Mouse (Mus musculus): ENCODE measurements around the gene Adcyap1r1. TPM values are rescaled to one million over a fixed set of nuclear protein-coding genes. Genes with fewer than 3 reads are reported as not detected.

Gene Adcyap1r1
- 2.6 and 2.7 TPM in 2 replicates for polyA plus RNA-seq (2015; fragmentation: Nextera tagmentation; extraction: Ambion mirVana)

GRCm38 (mm10) chr6:55451771-55452371 lies at the start of gene Adcyap1r1:
Gene Adcyap1r1, plus strand, starts transcription at chr6:55451978.
- Histone ChIP-seq H3K4me3 (ENCODE audit: low read depth, low read length) (peak within 1 kb of the TSS; percentile 35), H3K9ac (ENCODE audit: low read depth, low read length) (no peak within 1 kb of the TSS), H3K4me2 (replicated peaks; ENCODE audit: low read depth) (peak within 1 kb of the TSS; percentile 62), H3K36me3 (ENCODE audit: control insufficient read depth, insufficient read depth) (no peaks in the 10 kb centered on the region), H3K4me1 (replicated peaks; ENCODE audit: control insufficient read depth, insufficient read depth, low read length) (no peaks in the 10 kb centered on the region), H3K27me3 (replicated peaks; ENCODE audit: control insufficient read depth, insufficient read depth, low read length) (peaks cover 34% of the 10 kb centered on the region), H3K9me3 (ENCODE audit: control insufficient read depth) (no peaks in the 10 kb centered on the region), H3K27ac (ENCODE audit: low read depth, low read length) (no peak within 1 kb of the TSS)
- ATAC-seq, result no peak
- no peak for TF ChIP-seq CTCF (IDR thresholded peaks at IDR 0.05; ENCODE audit: low read depth)
- WGBS, result under 1% methylated on average over 55 of the region's 58 CpGs

- H3K27me3 ChIP-seq (replicated peaks; ENCODE audit: control insufficient read depth, insufficient read depth, low read length), result no peaks in the 10 kb centered on the region
- TF ChIP-seq CTCF (IDR thresholded peaks at IDR 0.05; ENCODE audit: low read depth), result no peak
- no peak overlapping the region for H3K4me2 ChIP-seq (replicated peaks; ENCODE audit: low read depth)
- H3K9ac ChIP-seq (ENCODE audit: low read depth, low read length), result no peak overlapping the region
- H3K9me3 ChIP-seq (ENCODE audit: control insufficient read depth), result no peaks in the 10 kb centered on the region
- no peak for ATAC-seq
- no peak overlapping the region for H3K27ac ChIP-seq (ENCODE audit: low read depth, low read length)
- 79% methylated on average over 9 of the region's 9 CpGs for WGBS
- no peaks in the 10 kb centered on the region for H3K36me3 ChIP-seq (ENCODE audit: control insufficient read depth, insufficient read depth)
- no peaks in the 10 kb centered on the region for H3K4me1 ChIP-seq (replicated peaks; ENCODE audit: control insufficient read depth, insufficient read depth, low read length)
- H3K4me3 ChIP-seq (ENCODE audit: low read depth, low read length), result no peak overlapping the region
Measured at GRCm38 (mm10) chr6:55402041-55402776, 49.6 kb upstream of the Adcyap1r1 start.

- ATAC-seq, result no peak
- no peak for TF ChIP-seq CTCF (IDR thresholded peaks at IDR 0.05; ENCODE audit: low read depth)
Measured at GRCm38 (mm10) chr6:55403411-55404309, 48.1 kb upstream of the Adcyap1r1 start.

GRCm38 (mm10) chr6:55404421-55404990 lies 47.3 kb upstream of the Adcyap1r1 start:
- no peak for TF ChIP-seq CTCF (IDR thresholded peaks at IDR 0.05; ENCODE audit: low read depth)
- Histone ChIP-seq H3K4me1 (replicated peaks; ENCODE audit: control insufficient read depth, insufficient read depth, low read length) (no peaks in the 10 kb centered on the region), H3K9ac (ENCODE audit: low read depth, low read length) (no peak overlapping the region), H3K27me3 (replicated peaks; ENCODE audit: control insufficient read depth, insufficient read depth, low read length) (no peaks in the 10 kb centered on the region), H3K4me2 (replicated peaks; ENCODE audit: low read depth) (no peak overlapping the region), H3K9me3 (ENCODE audit: control insufficient read depth) (no peaks in the 10 kb centered on the region), H3K4me3 (ENCODE audit: low read depth, low read length) (no peak overlapping the region), H3K36me3 (ENCODE audit: control insufficient read depth, insufficient read depth) (no peaks in the 10 kb centered on the region), H3K27ac (ENCODE audit: low read depth, low read length) (no peak overlapping the region)
- 75% methylated on average over 5 of the region's 5 CpGs for WGBS
- ATAC-seq, result no peak

More at GRCm38 (mm10) chr6:55403411-55404309, 48.1 kb upstream of the Adcyap1r1 start:
- Histone ChIP-seq H3K36me3 (ENCODE audit: control insufficient read depth, insufficient read depth) (no peaks in the 10 kb centered on the region), H3K9ac (ENCODE audit: low read depth, low read length) (no peak overlapping the region), H3K27ac (ENCODE audit: low read depth, low read length) (no peak overlapping the region), H3K27me3 (replicated peaks; ENCODE audit: control insufficient read depth, insufficient read depth, low read length) (no peaks in the 10 kb centered on the region), H3K4me1 (replicated peaks; ENCODE audit: control insufficient read depth, insufficient read depth, low read length) (no peaks in the 10 kb centered on the region), H3K9me3 (ENCODE audit: control insufficient read depth) (no peaks in the 10 kb centered on the region), H3K4me3 (ENCODE audit: low read depth, low read length) (no peak overlapping the region), H3K4me2 (replicated peaks; ENCODE audit: low read depth) (no peak overlapping the region)
- WGBS, result 68% methylated on average over 9 of the region's 9 CpGs

GRCm38 (mm10) chr6:55407345-55407744 lies 44.4 kb upstream of the Adcyap1r1 start:
- TF ChIP-seq CTCF (IDR thresholded peaks at IDR 0.05; ENCODE audit: low read depth), result no peak
- Histone ChIP-seq H3K4me2 (replicated peaks; ENCODE audit: low read depth) (no peak overlapping the region), H3K4me1 (replicated peaks; ENCODE audit: control insufficient read depth, insufficient read depth, low read length) (no peaks in the 10 kb centered on the region), H3K27me3 (replicated peaks; ENCODE audit: control insufficient read depth, insufficient read depth, low read length) (no peaks in the 10 kb centered on the region), H3K36me3 (ENCODE audit: control insufficient read depth, insufficient read depth) (no peaks in the 10 kb centered on the region), H3K4me3 (ENCODE audit: low read depth, low read length) (no peak overlapping the region), H3K9ac (ENCODE audit: low read depth, low read length) (no peak overlapping the region), H3K27ac (ENCODE audit: low read depth, low read length) (no peak overlapping the region), H3K9me3 (ENCODE audit: control insufficient read depth) (no peaks in the 10 kb centered on the region)
- 85% methylated on average over 4 of the region's 4 CpGs for WGBS
- no peak for ATAC-seq
